In genomic region chr10:93094957-93095580, GRCm38 (mm10) we compare ENCODE assay signal across 14 mouse cellular contexts. TPM values are rescaled to one million over a fixed set of nuclear protein-coding genes. Genes with fewer than 3 reads are reported as not detected.
DNase-seq lines count a peak whose midpoint lies in the region; ATAC-seq and TF ChIP-seq lines count a peak whose summit lies in the region.
"Had no signal": no experiment of that assay in that cellular context is flagged by ENCODE, and none has a peak within 500 bp of the region (broad histone marks: within the 10 kb centered on the region; RNA-seq: fewer than 3 reads in every experiment).

No protein-coding gene starts in this region.

- H3K9me3 ChIP-seq in kidney, embryonic 14.5 days (ENCODE audit: control insufficient read depth, low read length) = no peaks in the 10 kb centered on the region; the same call in 1 of the 2 replicates
- H3K9me3 ChIP-seq: embryonic facial prominence, embryonic 12.5 days; hindbrain, embryonic 15.5 days had no signal

- no peak for ATAC-seq in kidney, embryonic 14.5 days (ENCODE audit: low FRiP score, low TSS enrichment)
- peak; percentile 88 for ATAC-seq in granulocyte monocyte progenitor cell, adult 5-6 weeks (replicated peaks; ENCODE audit: poor library complexity, severe bottlenecking)
- ATAC-seq: forebrain, embryonic 16.5 days had no signal

- H3K4me1 ChIP-seq in kidney, embryonic 14.5 days (ENCODE audit: control insufficient read depth, insufficient read depth, low read length) = no peaks in the 10 kb centered on the region
- H3K4me1 ChIP-seq: embryonic facial prominence, embryonic 12.5 days; hindbrain, embryonic 15.5 days had no signal

- H3K79me2 ChIP-seq in myocyte (ENCODE audit: control insufficient read depth, insufficient read depth) = no peaks in the 10 kb centered on the region

- H3K9ac ChIP-seq in kidney, embryonic 14.5 days (ENCODE audit: low read depth, low read length) = no peak overlapping the region
- H3K9ac ChIP-seq: embryonic facial prominence, embryonic 12.5 days; hindbrain, embryonic 15.5 days had no signal

- no peak overlapping the region for H3K4me2 ChIP-seq in kidney, embryonic 14.5 days (replicated peaks; ENCODE audit: low read depth, low read length)
- H3K4me2 ChIP-seq in myocyte (ENCODE audit: low read depth) = peak overlapping the region; percentile 48
- H3K4me2 ChIP-seq: embryonic facial prominence, embryonic 12.5 days; hindbrain, embryonic 15.5 days had no signal

- DNase-seq in kidney, postnatal 36 days = peak; percentile 12 to 20
- peak; percentile 42 for DNase-seq in R1 (ENCODE audit: low read depth, low spot score)
- no peak for DNase-seq in layer of hippocampus, postnatal 36 days
- no peak for DNase-seq in ovary, postnatal 10 days (ENCODE audit: low spot score)
- DNase-seq: adrenal gland, postnatal 10 days; cerebellum, adult 9-10 months; gastrocnemius, postnatal 36 days; thymus, postnatal 25 days had no signal

- WGBS in kidney, embryonic 14.5 days = 76% methylated on average over 7 of the region's 7 CpGs

- no peaks in the 10 kb centered on the region for H3K27me3 ChIP-seq in kidney, embryonic 14.5 days (ENCODE audit: control insufficient read depth, insufficient read depth, low read length)
- H3K27me3 ChIP-seq in myocyte (ENCODE audit: control insufficient read depth, insufficient read depth, insufficient read length) = no peaks in the 10 kb centered on the region
- H3K27me3 ChIP-seq: embryonic facial prominence, embryonic 12.5 days; hindbrain, embryonic 15.5 days had no signal

- no peak for TF ChIP-seq POLR2A in myocyte (IDR thresholded peaks at IDR 0.05; ENCODE audit: insufficient read length, low read depth)

- H3ac ChIP-seq in myocyte (ENCODE audit: control insufficient read depth, insufficient read length) = no peak overlapping the region

- no peak overlapping the region for H3K4me3 ChIP-seq in kidney, embryonic 14.5 days (ENCODE audit: low read length)
- no peak overlapping the region for H3K4me3 ChIP-seq in myocyte
- H3K4me3 ChIP-seq: embryonic facial prominence, embryonic 12.5 days; hindbrain, embryonic 15.5 days had no signal

- no peak overlapping the region for H3K27ac ChIP-seq in kidney, embryonic 14.5 days (ENCODE audit: low read depth, low read length)
- H3K27ac ChIP-seq: embryonic facial prominence, embryonic 12.5 days; hindbrain, embryonic 15.5 days had no signal

- no peaks in the 10 kb centered on the region for H3K36me3 ChIP-seq in kidney, embryonic 14.5 days (ENCODE audit: control insufficient read depth, insufficient read depth, low read length)
- no peaks in the 10 kb centered on the region for H3K36me3 ChIP-seq in myocyte (ENCODE audit: control insufficient read depth, insufficient read depth)
- H3K36me3 ChIP-seq: embryonic facial prominence, embryonic 12.5 days; hindbrain, embryonic 15.5 days had no signal

TF ChIP-seq in myocyte, 11 proteins besides CTCF, POLR2A, EP300 and RAD21:
- peak; percentile 83 for TF ChIP-seq SRF (IDR thresholded peaks at IDR 0.05; ENCODE audit: control insufficient read depth, insufficient read length, low read depth)
- no peak for TF ChIP-seq CEBPB (IDR thresholded peaks at IDR 0.05; ENCODE audit: insufficient read depth, poor library complexity, severe bottlenecking)

RNA-seq across cellular contexts. Expression of gene Cfap54, which starts 13.7 kb away (rescaled TPM):
- polyA plus RNA-seq in kidney, embryonic 14.5 days (2014; fragmentation: Nextera tagmentation; extraction: Ambion mirVana) = 0.33 and 0.49 TPM in 2 replicates
- total RNA-seq in granulocyte monocyte progenitor cell, adult 5-6 weeks (2014; fragmentation: Nextera tagmentation) = 0.11 and 1.4 TPM in 2 replicates
- total RNA-seq in granulocyte monocyte progenitor cell, adult 5-6 weeks (2017) = 0.69 and 0.82 TPM in 2 replicates
- 0.01 TPM for polyA plus RNA-seq in myocyte (2012; fragmentation: generic; extraction: Trizol)
- total RNA-seq in layer of hippocampus, postnatal 36 days (2021) = 10 to 100 TPM; 17.8 to 18.1 TPM

Comparison
In these comparisons a context has a peak if more than half of its experiments do, and no peak if none do; other contexts are left out.
1. DNase-seq: peak in kidney, postnatal 36 days (2 of 2) and R1 (single experiment); none in layer of hippocampus, postnatal 36 days (0 of 2) and ovary, postnatal 10 days (single experiment).
2. RNA of gene Cfap54, which starts 13.7 kb away (total RNA-seq): 17.8 to 18.1 TPM in layer of hippocampus, postnatal 36 days; 0.11 to 1.4 TPM in granulocyte monocyte progenitor cell, adult 5-6 weeks; every median in the first group is over 4 times any median in the second.